Comparison of ENCODE assay signal across 28 mouse cellular contexts in the genomic region with DNA sequence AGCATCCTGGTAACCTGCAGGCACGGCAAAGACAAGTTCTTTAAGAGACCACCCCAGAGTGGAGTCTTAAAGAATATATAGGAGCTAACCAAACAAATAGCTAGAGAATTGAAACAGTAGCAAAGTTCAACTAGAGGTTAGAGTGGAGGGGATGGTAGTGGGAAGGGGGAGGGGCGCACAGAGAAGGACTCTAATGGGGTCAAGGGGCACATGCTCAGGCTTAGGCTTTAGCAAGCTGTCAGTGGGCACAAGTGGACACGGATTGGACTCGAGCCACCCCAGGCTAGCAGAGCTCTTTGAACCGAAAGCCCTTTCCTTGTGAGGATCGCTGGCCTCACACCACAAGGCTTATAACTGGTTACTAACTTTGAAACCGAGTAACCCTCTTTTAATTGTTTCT. TPM values are rescaled to one million over a fixed set of nuclear protein-coding genes. Genes with fewer than 3 reads are reported as not detected.
A peak's percentile ranks its signal among the peaks of the same experiment; 100 is the strongest.
DNase-seq lines count a peak whose midpoint lies in the region; ATAC-seq and TF ChIP-seq lines count a peak whose summit lies in the region.
"Had no signal": no experiment of that assay in that cellular context is flagged by ENCODE, and none has a peak within 500 bp of the region (broad histone marks: within the 10 kb centered on the region; RNA-seq: fewer than 3 reads in every experiment).

No protein-coding gene starts in this region.

- DNase-seq in gastrocnemius, adult 2 months, result peak; percentile 26
- DNase-seq in gastrocnemius, postnatal 10 days, result no peak
- DNase-seq in kidney, adult 11 months, result peak; percentile 23
- no peak for DNase-seq in kidney, adult 18-20 months
- DNase-seq in limb, embryonic 10.5 days (ENCODE audit: low spot score), result no peak
- DNase-seq in yolk sac, embryonic 10.5 days (ENCODE audit: low spot score), result peak; percentile 82
- DNase-seq: adrenal gland, postnatal 10 days; cerebellum, adult 11 months; cerebellum, adult 9-10 months; cerebellum, postnatal 36 days; forebrain, postnatal 0 days; gastrocnemius, postnatal 25 days; heart, adult 11 months; layer of hippocampus, postnatal 36 days; left cerebral cortex, postnatal 4 days; thymus, adult 2 months; thymus, postnatal 36 days had no signal

- no peak overlapping the region for H3K4me2 ChIP-seq in limb, embryonic 15.5 days
- H3K4me2 ChIP-seq: embryonic facial prominence, embryonic 15.5 days; forebrain, embryonic 12.5 days; hindbrain, embryonic 14.5 days; liver, embryonic 15.5 days; lung, embryonic 15.5 days; midbrain, embryonic 15.5 days had no signal

- H3K36me3 ChIP-seq in limb, embryonic 15.5 days, result no peaks in the 10 kb centered on the region
- H3K36me3 ChIP-seq in limb, embryonic 10.5 days, result no peaks in the 10 kb centered on the region
- H3K36me3 ChIP-seq: embryonic facial prominence, embryonic 10.5 days; embryonic facial prominence, embryonic 15.5 days; forebrain, embryonic 12.5 days; liver, embryonic 15.5 days; lung, embryonic 15.5 days; midbrain, embryonic 10.5 days; midbrain, embryonic 15.5 days had no signal

- TF ChIP-seq CTCF in gastrocnemius, adult 2 months (IDR thresholded peaks at IDR 0.05), result no peak

- intact Hi-C loops in gastrocnemius, adult 2 months (cut with DNase I), result no loop called here

- no peaks in the 10 kb centered on the region for H3K27me3 ChIP-seq in limb, embryonic 15.5 days
- H3K27me3 ChIP-seq in limb, embryonic 10.5 days (ENCODE audit: low read depth, poor library complexity, severe bottlenecking), result no peaks in the 10 kb centered on the region
- H3K27me3 ChIP-seq: embryonic facial prominence, embryonic 15.5 days; forebrain, embryonic 12.5 days; liver, embryonic 15.5 days; lung, embryonic 15.5 days; midbrain, embryonic 15.5 days had no signal

- H3K4me1 ChIP-seq in limb, embryonic 15.5 days, result peaks cover 10% of the 10 kb centered on the region; the same call in 1 of the 2 replicates
- peaks cover 18% of the 10 kb centered on the region for H3K4me1 ChIP-seq in limb, embryonic 10.5 days
- H3K4me1 ChIP-seq: embryonic facial prominence, embryonic 15.5 days; liver, embryonic 15.5 days; lung, embryonic 15.5 days; midbrain, embryonic 15.5 days had no signal

- ATAC-seq in limb, embryonic 15.5 days (ENCODE audit: insufficient number of reproducible peaks, low FRiP score, low TSS enrichment, low read depth), result no peak
- ATAC-seq: forebrain, postnatal 0 days; intestine, postnatal 0 days; midbrain, embryonic 15.5 days; Patski had no signal

- no peak overlapping the region; the same call in 1 of the 2 replicates for H3K4me3 ChIP-seq in gastrocnemius, adult 2 months
- no peak overlapping the region for H3K4me3 ChIP-seq in limb, embryonic 15.5 days
- H3K4me3 ChIP-seq in limb, embryonic 10.5 days, result no peak overlapping the region
- H3K4me3 ChIP-seq: embryonic facial prominence, embryonic 10.5 days; embryonic facial prominence, embryonic 15.5 days; forebrain, embryonic 12.5 days; liver, embryonic 15.5 days; lung, embryonic 15.5 days; midbrain, embryonic 10.5 days; midbrain, embryonic 15.5 days had no signal

- 44% methylated on average over 7 of the region's 7 CpGs for WGBS in limb, embryonic 15.5 days
- WGBS in limb, embryonic 10.5 days, result 64% methylated on average over 7 of the region's 7 CpGs

- peak overlapping the region; percentile 28; the same call in 1 of the 2 replicates for H3K27ac ChIP-seq in gastrocnemius, adult 2 months
- peak overlapping the region; percentile 18; the same call in 1 of the 2 replicates for H3K27ac ChIP-seq in limb, embryonic 15.5 days
- H3K27ac ChIP-seq in limb, embryonic 10.5 days, result no peak overlapping the region
- H3K27ac ChIP-seq: embryonic facial prominence, embryonic 10.5 days; embryonic facial prominence, embryonic 15.5 days; forebrain, embryonic 12.5 days; hindbrain, embryonic 14.5 days; liver, embryonic 15.5 days; lung, embryonic 15.5 days; midbrain, embryonic 10.5 days; midbrain, embryonic 15.5 days had no signal

- H3K9ac ChIP-seq in limb, embryonic 15.5 days, result no peak overlapping the region
- H3K9ac ChIP-seq: embryonic facial prominence, embryonic 15.5 days; forebrain, embryonic 12.5 days; forebrain, postnatal 0 days; hindbrain, embryonic 14.5 days; liver, embryonic 15.5 days; lung, embryonic 15.5 days; midbrain, embryonic 15.5 days had no signal

- H3K9me3 ChIP-seq in limb, embryonic 15.5 days, result no peaks in the 10 kb centered on the region; the same call in 1 of the 2 replicates
- no peaks in the 10 kb centered on the region for H3K9me3 ChIP-seq in limb, embryonic 10.5 days (replicated peaks)
- H3K9me3 ChIP-seq: embryonic facial prominence, embryonic 10.5 days; embryonic facial prominence, embryonic 15.5 days; forebrain, embryonic 12.5 days; liver, embryonic 15.5 days; lung, embryonic 15.5 days; midbrain, embryonic 15.5 days had no signal

RNA-seq across cellular contexts. Expression of a gene that starts 53.4 kb away (rescaled TPM):
- 10 to 100 TPM in 1 of 2 experiments, 1 to 10 TPM in 1; 7.4 to 10.6 TPM for total RNA-seq in gastrocnemius, adult 2 months (2021)
- 10 to 100 TPM; 16.7 to 20.6 TPM for total RNA-seq in gastrocnemius, postnatal 10 days (2021)
- 31.9 and 39.0 TPM in 2 replicates for polyA plus RNA-seq in limb, embryonic 15.5 days (2015; fragmentation: Nextera tagmentation; extraction: Ambion mirVana)
- 28.3 and 37.0 TPM in 2 replicates for polyA plus RNA-seq in limb, embryonic 10.5 days (2016; fragmentation: Nextera tagmentation; extraction: Ambion mirVana)

Comparison
In these comparisons a context has a peak if more than half of its experiments do, and no peak if none do; other contexts are left out.
1. DNase-seq: peak in gastrocnemius, adult 2 months (single experiment), kidney, adult 11 months (single experiment) and yolk sac, embryonic 10.5 days (single experiment); none in gastrocnemius, postnatal 10 days (single experiment), kidney, adult 18-20 months (single experiment) and limb, embryonic 10.5 days (single experiment).